Mouse (Mus musculus): ENCODE measurements at regions not wholly inside any gene's neighbourhood (a gene's known extent, or its start where the extent isn't known, plus 50 kb on each side); places are given as distances from the start of the nearest gene placed in this dataset.

- 50% methylated on average over 3 of the region's 3 CpGs for WGBS
- Histone ChIP-seq H3K27me3 (replicated peaks) (no peaks in the 10 kb centered on the region), H3K4me1 (replicated peaks) (no peaks in the 10 kb centered on the region), H3K36me3 (no peaks in the 10 kb centered on the region), H3K27ac (ENCODE audit: poor library complexity, severe bottlenecking) (no peak overlapping the region), H3K9me3 (replicated peaks) (no peaks in the 10 kb centered on the region), H3K4me3 (no peak overlapping the region), H3K9ac (no peak overlapping the region), H3K4me2 (no peak overlapping the region)
- no peak for ATAC-seq (ENCODE audit: insufficient number of reproducible peaks, low FRiP score)
Measured at GRCm38 (mm10) chr4:99394244-99394643, 98.5 kb downstream of the Gm12689 start.

DNA sequence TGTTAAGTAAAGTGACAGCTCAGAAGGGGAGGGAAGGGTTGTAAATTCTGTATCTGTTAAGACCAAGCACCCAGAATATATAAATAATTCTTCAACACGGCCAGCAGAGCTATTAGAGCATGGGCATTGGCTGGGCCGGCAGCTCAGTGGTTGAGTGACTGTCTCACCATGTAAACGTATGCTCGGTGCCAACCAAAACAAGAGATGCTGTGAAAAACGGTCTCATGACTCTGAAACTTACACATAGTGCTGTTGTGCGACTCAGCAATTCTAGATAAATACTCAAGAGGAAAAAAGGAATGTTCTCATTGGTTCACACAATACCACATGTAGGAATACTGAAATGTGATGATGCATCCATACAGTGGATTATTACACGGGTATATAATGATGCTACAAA is 111.8 kb downstream of the Gm12689 start:
- no peak overlapping the region for H3K4me2 ChIP-seq
- ATAC-seq (ENCODE audit: insufficient number of reproducible peaks, low FRiP score), result no peak
- H3K4me3 ChIP-seq, result no peak overlapping the region
- peaks cover 11% of the 10 kb centered on the region for H3K27me3 ChIP-seq (replicated peaks)
- H3K9me3 ChIP-seq (replicated peaks), result 0 out of 2 replicates have a peak, but pooled peaks cover 5% of the 10 kb centered on the region
- H3K4me1 ChIP-seq (replicated peaks), result no peaks in the 10 kb centered on the region
- H3K36me3 ChIP-seq, result no peaks in the 10 kb centered on the region
- H3K9ac ChIP-seq, result no peak overlapping the region
- no peak overlapping the region for H3K27ac ChIP-seq (ENCODE audit: poor library complexity, severe bottlenecking)
- 69% methylated on average over 7 of the region's 7 CpGs for WGBS

GRCm38 (mm10) chr4:99423449-99423848 is 127.7 kb downstream of the Gm12689 start:
- 64% methylated on average over 1 of the region's 1 CpGs for WGBS
- H3K4me3 ChIP-seq, result no peak overlapping the region
- H3K9me3 ChIP-seq (replicated peaks), result no peaks in the 10 kb centered on the region
- no peak overlapping the region for H3K27ac ChIP-seq (ENCODE audit: poor library complexity, severe bottlenecking)
- no peak overlapping the region for H3K4me2 ChIP-seq
- no peak overlapping the region for H3K9ac ChIP-seq
- H3K4me1 ChIP-seq (replicated peaks), result no peaks in the 10 kb centered on the region
- no peaks in the 10 kb centered on the region for H3K36me3 ChIP-seq
- ATAC-seq (ENCODE audit: insufficient number of reproducible peaks, low FRiP score), result no peak
- H3K27me3 ChIP-seq (replicated peaks), result no peaks in the 10 kb centered on the region

DNA sequence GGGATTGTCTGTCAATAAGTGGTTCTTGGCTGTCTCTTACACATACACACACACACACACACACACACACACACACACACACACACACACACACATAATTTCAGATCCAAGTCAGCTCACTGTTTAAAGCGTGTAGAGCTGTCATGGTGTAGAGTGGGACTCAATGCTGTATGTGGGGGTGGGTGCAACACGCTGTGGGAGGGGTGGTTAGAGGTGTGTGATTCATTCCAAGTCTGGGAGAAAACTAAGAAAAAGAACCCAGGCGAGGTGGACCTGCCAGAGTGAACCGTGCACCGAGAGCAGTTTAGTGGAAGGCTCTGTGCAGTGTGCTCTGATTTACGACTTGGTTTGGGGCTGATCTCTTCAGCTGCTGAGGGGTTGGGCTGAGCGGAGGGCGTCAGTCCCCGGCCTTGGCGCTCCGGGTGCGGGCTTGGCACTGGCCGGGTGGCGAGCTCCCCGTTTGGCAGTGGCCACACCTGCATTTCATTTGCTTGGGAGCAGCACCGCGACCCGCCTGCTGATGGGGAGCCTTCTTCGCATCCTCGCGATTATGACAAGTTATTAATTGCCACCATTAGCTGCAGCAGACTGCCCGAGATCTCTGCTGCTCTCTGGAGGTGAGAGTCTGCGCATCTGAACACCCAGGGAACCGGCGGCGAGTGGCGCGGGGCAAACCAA is 149.5 kb downstream of the Gm12689 start:
- Histone ChIP-seq H3K4me1 (replicated peaks) (no peaks in the 10 kb centered on the region), H3K9me3 (replicated peaks) (no peaks in the 10 kb centered on the region), H3K4me2 (peak overlapping the region; percentile 62), H3K9ac (no peak overlapping the region), H3K36me3 (no peaks in the 10 kb centered on the region), H3K27ac (ENCODE audit: poor library complexity, severe bottlenecking) (no peak overlapping the region), H3K27me3 (replicated peaks) (0 out of 2 replicates have a peak, but pooled peaks cover 13% of the 10 kb centered on the region), H3K4me3 (peak overlapping the region; percentile 30)
- 37% methylated on average over 28 of the region's 28 CpGs for WGBS
- no peak for ATAC-seq (ENCODE audit: insufficient number of reproducible peaks, low FRiP score)

DNA sequence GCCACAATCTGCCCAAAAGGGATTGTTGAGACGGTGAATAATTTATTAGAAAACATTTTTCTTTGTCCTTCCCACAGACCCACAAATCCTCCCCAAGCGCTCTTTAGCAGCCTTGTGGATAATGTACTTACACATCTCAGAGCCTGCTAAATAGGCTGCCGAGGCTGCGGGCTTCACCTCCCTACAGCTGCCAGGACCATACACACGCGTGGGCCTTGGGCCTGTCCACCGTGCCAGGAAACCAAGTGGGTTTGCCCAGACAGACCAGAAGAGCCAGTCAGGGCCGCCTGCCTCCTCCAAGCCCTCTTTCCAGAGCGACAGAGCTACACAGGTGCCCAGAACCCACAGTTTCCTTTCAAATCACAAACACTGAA is 150.0 kb downstream of the Gm12689 start:
- Histone ChIP-seq H3K27ac (ENCODE audit: poor library complexity, severe bottlenecking) (no peak overlapping the region), H3K4me2 (peak overlapping the region; percentile 62), H3K4me3 (peak overlapping the region; percentile 30), H3K9ac (no peak overlapping the region), H3K36me3 (no peaks in the 10 kb centered on the region), H3K27me3 (replicated peaks) (0 out of 2 replicates have a peak, but pooled peaks cover 13% of the 10 kb centered on the region), H3K9me3 (replicated peaks) (no peaks in the 10 kb centered on the region), H3K4me1 (replicated peaks) (no peaks in the 10 kb centered on the region)
- WGBS, result 64% methylated on average over 9 of the region's 9 CpGs
- no peak for ATAC-seq (ENCODE audit: insufficient number of reproducible peaks, low FRiP score)

DNA sequence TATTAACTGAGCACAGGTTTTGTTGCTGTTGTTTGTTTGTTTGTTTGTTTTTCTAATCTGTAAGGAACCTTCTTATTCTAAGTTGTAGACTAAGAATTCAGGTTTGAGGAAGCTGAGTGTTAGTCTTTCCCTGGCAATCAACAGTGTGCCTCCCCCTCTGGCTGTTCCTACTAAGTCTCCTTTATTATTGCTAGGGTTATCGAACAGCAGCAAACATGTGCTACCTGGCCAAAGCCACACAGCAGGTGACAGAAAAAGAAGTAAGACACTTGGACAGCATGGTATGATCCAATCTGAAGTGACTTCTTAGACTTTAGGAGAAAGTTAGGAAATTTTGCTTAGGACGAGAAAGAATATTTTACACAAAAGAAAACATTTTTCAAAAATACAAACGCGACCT is 163.3 kb downstream of the Gm12689 start:
- Histone ChIP-seq H3K36me3 (no peaks in the 10 kb centered on the region), H3K27me3 (replicated peaks) (no peaks in the 10 kb centered on the region), H3K4me1 (replicated peaks) (no peaks in the 10 kb centered on the region), H3K4me3 (no peak overlapping the region), H3K9ac (no peak overlapping the region), H3K9me3 (replicated peaks) (no peaks in the 10 kb centered on the region), H3K27ac (ENCODE audit: poor library complexity, severe bottlenecking) (no peak overlapping the region), H3K4me2 (no peak overlapping the region)
- ATAC-seq (ENCODE audit: insufficient number of reproducible peaks, low FRiP score), result no peak
- WGBS, result 72% methylated on average over 4 of the region's 4 CpGs

DNA sequence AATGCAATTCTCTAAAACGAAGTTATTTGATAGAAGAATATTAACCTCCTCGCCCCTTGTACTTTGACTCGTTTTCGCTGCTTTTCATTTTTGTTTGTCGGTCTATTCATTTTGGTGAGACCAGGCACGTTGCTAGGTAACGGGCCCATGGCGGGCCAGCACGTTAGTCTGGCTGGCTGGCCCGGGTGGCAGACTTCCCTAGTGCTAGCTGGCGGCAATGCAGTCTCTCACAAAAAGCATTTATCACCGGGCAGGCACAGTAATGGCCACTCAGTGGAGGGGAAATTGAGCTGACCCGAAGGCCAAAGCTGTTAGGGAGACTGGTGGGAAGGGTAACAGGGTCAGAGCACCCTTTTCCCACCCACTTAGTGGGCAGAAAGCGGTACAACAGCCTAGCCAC is 163.7 kb downstream of the Gm12689 start:
- no peaks in the 10 kb centered on the region for H3K36me3 ChIP-seq
- H3K9me3 ChIP-seq (replicated peaks), result no peaks in the 10 kb centered on the region
- H3K27ac ChIP-seq (ENCODE audit: poor library complexity, severe bottlenecking), result no peak overlapping the region
- no peaks in the 10 kb centered on the region for H3K27me3 ChIP-seq (replicated peaks)
- no peak for ATAC-seq (ENCODE audit: insufficient number of reproducible peaks, low FRiP score)
- H3K4me1 ChIP-seq (replicated peaks), result no peaks in the 10 kb centered on the region
- WGBS, result 16% methylated on average over 14 of the region's 14 CpGs
- no peak overlapping the region for H3K4me3 ChIP-seq
- no peak overlapping the region for H3K9ac ChIP-seq
- peak overlapping the region; percentile 44 for H3K4me2 ChIP-seq

GRCm38 (mm10) chr4:99465493-99465892 is 169.8 kb downstream of the Gm12689 start:
- H3K9ac ChIP-seq, result no peak overlapping the region
- no peak overlapping the region for H3K4me2 ChIP-seq
- no peak overlapping the region for H3K27ac ChIP-seq (ENCODE audit: poor library complexity, severe bottlenecking)
- H3K4me1 ChIP-seq (replicated peaks), result no peaks in the 10 kb centered on the region
- no peaks in the 10 kb centered on the region for H3K36me3 ChIP-seq
- no peaks in the 10 kb centered on the region for H3K27me3 ChIP-seq (replicated peaks)
- ATAC-seq (ENCODE audit: insufficient number of reproducible peaks, low FRiP score), result no peak
- H3K9me3 ChIP-seq (replicated peaks), result no peaks in the 10 kb centered on the region
- no peak overlapping the region for H3K4me3 ChIP-seq
- WGBS, result 75% methylated on average over 9 of the region's 9 CpGs

DNA sequence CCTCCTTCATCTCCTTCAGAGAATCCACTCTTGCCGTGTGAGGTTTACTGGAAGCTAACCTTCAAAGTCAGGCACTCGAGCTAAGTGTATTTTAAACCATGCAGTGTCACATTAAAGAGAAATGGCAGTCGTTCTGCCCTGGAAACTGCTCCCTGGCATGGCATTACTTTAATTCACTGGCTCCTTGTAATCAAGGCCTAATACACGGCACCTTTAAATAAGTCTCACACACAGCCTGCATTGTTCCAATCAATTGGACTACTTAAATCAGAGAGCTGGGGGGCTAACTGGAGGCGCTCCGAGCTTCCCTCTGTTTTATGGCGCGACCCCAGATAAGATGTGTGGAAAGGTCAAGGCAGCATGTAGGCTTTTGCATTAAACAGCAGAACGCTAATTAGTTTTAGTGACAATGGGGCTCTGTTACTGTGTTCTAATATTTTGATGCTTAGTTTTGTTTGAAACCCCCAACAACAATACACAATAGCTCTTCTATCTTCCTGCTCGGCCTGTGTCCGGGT is 180.1 kb downstream of the Gm12689 start:
- Histone ChIP-seq H3K4me1 (replicated peaks) (no peaks in the 10 kb centered on the region), H3K27me3 (replicated peaks) (no peaks in the 10 kb centered on the region), H3K36me3 (no peaks in the 10 kb centered on the region), H3K27ac (ENCODE audit: poor library complexity, severe bottlenecking) (no peak overlapping the region), H3K9me3 (replicated peaks) (no peaks in the 10 kb centered on the region; the same call in 1 of the 2 replicates), H3K9ac (no peak overlapping the region), H3K4me3 (no peak overlapping the region), H3K4me2 (no peak overlapping the region)
- 42% methylated on average over 11 of the region's 11 CpGs for WGBS
- ATAC-seq (ENCODE audit: insufficient number of reproducible peaks, low FRiP score), result no peak

- H3K36me3 ChIP-seq, result no peaks in the 10 kb centered on the region
- no peak overlapping the region for H3K9ac ChIP-seq
- WGBS, result 55% methylated on average over 4 of the region's 4 CpGs
- ATAC-seq (ENCODE audit: insufficient number of reproducible peaks, low FRiP score), result no peak
- H3K27me3 ChIP-seq (replicated peaks), result no peaks in the 10 kb centered on the region
- H3K4me3 ChIP-seq, result no peak overlapping the region
- H3K4me2 ChIP-seq, result no peak overlapping the region
- no peak overlapping the region for H3K27ac ChIP-seq (ENCODE audit: poor library complexity, severe bottlenecking)
- H3K4me1 ChIP-seq (replicated peaks), result no peaks in the 10 kb centered on the region
- no peaks in the 10 kb centered on the region for H3K9me3 ChIP-seq (replicated peaks)
Measured at GRCm38 (mm10) chr4:99484271-99484670, 171.8 kb upstream of the Foxd3 start.

GRCm38 (mm10) chr4:99491536-99492514 is 164.3 kb upstream of the Foxd3 start:
- Histone ChIP-seq H3K36me3 (no peaks in the 10 kb centered on the region), H3K9me3 (replicated peaks) (no peaks in the 10 kb centered on the region), H3K27me3 (replicated peaks) (no peaks in the 10 kb centered on the region), H3K27ac (ENCODE audit: poor library complexity, severe bottlenecking) (no peak overlapping the region), H3K4me1 (replicated peaks) (no peaks in the 10 kb centered on the region), H3K9ac (no peak overlapping the region), H3K4me2 (no peak overlapping the region), H3K4me3 (no peak overlapping the region)
- ATAC-seq (ENCODE audit: insufficient number of reproducible peaks, low FRiP score), result no peak
- WGBS, result 60% methylated on average over 12 of the region's 12 CpGs
